Mouse (Mus musculus) inflammation-experienced regulatory T-cells, adult 6 months (primary cell): Measurements from ENCODE around the gene Znrf1. TPM values are rescaled to one million over a fixed set of nuclear protein-coding genes. Genes with fewer than 3 reads are reported as not detected.

Experiments used
- ATAC-seq: one replicate; pipeline ENCODE4 v1.8.0; 2017
- polyA plus RNA-seq, 3 experiments: library from polyadenylated mRNA; unstranded; fragments of 100-300 nt; shearing (Covaris generic); gene quantifications; one replicate each; pipeline ENCODE4 v1.2.1; 2017

Znrf1 gene
- polyA plus RNA-seq, 3 experiments from 2014 or later, result 12.4 to 58.2 (median 50.7) TPM

DNA sequence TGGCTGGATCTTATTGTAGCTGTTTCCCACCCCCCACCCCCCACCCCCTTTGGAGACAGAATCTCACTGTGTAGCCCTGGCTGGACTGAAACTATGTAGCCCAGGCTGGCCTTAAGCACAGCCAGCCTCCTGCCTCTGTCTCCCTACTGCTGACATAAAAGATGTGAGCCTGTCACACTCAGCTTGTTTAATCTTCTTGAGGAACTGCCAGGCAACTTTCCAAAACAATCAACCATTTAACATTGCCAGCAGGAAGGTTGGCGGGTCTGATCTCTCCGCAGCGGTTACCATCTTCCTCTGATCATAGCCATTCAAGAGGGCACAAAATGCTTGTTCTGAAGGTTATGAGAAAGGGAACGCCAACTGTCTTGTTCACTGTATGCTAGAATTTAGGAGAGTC is 2.4 kb upstream of the Znrf1 start:
- no peak for ATAC-seq

DNA sequence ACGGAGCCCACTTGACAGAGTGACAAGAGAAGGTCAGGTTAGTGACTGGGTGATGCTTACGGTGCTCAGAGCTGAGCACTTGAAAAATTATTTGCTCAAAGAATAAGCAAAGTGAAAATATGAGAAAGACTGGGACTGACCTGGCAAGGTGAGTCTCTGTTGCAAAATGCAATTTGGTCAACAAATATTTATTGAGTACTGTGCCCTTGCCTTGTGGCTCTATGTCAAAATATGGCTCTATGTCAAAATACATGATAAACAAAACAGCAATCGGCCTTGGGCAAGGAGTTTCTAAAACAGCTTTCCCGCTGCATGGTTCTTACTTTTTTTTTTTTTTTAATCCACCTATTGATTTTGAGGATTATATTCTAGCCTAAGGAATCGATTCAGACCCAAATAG is 406 bp upstream of the Znrf1 start:
- ATAC-seq, result no peak

DNA sequence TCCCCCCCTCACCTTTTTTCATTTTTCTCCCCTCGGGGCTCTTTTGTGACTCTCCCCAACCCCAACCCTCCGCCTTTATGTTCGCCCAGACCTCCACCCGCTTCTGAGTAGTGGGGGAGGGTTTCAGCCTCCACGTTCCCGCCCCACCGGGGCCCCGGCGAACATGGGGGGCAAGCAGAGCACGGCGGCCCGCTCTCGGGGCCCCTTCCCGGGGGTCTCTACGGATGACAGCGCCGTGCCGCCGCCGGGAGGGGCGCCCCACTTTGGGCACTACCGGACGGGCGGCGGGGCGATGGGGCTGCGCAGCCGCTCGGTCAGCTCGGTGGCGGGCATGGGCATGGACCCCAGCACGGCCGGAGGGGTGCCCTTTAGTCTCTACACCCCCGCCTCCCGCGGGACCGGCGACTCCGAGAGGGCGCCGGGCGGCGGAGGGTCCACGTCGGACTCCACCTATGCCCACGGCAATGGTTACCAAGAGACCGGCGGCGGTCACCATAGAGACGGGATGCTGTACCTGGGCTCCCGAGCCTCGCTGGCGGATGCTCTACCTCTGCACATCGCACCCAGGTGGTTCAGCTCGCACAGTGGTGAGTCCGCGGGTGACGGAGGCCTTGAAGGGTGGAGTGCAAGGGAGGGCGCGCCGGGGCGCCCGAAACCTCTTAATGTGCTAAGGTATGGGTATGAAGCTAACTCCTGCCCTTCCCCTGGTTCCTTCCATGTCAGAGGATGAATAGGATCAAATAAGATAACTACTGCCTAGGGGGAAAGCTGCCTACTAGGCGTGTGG is 1.3 kb downstream of the Znrf1 start:
- ATAC-seq, result peak; percentile 80

DNA sequence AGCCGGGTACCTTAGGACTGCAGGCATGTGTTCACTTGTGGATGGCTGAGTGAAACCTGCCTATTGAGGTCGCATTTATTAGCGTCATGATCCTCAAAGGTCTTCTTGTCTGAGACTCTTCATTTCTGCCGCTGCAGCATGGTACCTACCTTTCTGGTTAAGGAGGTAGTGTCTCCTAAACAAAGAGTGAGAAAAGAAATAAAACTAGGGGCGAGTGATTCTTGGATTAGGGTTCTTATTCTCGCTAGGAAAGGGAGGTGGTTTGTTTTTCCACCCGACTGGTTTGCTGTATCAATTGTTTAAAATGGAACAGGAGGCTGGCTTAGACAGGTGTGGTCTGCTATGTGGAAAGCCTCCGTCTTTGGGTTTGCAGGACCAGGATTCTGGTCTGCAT is 1.9 kb downstream of the Znrf1 start:
- ATAC-seq, result peak; percentile 15

DNA sequence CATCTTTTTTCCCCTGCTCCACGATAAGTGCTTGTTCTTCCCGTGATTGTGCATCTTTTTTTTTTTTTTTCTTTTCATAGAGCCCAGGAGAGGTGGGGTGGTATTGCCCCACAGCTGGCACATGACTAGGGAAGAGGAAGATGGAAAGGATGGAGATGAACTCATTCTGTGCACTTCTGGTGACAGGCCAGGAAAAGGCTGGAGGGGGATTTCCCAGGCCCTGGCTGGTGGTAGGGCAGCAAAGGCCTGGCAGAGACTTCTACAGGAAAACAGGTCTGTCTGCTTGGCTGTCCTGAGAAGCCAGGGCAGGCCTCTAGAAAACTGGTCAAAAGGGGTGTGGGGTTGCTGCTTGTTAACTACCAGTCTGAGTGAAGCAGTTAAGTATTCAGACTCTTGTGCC is 2.3 kb downstream of the Znrf1 start:
- no peak for ATAC-seq

DNA sequence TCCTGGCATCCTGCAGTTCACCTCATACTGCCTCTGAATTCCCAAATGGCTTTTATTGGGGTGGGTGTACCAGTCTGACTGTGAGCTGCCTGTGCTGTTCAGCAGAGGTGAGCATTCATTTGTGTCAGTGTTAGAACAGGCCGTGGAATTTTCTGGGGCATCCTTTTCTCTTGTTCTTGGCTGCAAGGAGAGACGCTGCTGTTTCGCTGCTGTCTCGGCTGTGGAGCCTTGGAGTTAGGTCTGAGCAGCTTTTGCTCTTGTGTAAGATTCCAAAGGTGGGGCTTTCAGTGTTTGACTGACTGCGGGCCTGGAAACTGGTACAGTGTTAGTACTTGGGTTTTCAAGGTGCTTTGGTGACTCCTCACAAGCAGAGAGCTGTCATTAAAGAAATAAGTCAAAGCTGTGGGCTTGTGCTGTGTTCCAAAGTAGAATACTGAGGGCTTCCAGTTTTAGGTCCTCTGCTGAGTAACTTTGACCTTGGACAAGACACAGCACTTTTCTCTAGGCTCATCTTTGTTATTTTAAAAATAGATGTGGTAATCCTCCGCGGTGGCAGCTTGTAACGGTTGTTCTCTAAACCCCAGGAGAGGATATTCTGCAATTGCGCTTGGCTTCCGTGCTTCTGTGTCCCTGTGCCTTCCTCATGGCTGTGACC is 3.7 kb downstream of the Znrf1 start:
- ATAC-seq, result no peak

DNA sequence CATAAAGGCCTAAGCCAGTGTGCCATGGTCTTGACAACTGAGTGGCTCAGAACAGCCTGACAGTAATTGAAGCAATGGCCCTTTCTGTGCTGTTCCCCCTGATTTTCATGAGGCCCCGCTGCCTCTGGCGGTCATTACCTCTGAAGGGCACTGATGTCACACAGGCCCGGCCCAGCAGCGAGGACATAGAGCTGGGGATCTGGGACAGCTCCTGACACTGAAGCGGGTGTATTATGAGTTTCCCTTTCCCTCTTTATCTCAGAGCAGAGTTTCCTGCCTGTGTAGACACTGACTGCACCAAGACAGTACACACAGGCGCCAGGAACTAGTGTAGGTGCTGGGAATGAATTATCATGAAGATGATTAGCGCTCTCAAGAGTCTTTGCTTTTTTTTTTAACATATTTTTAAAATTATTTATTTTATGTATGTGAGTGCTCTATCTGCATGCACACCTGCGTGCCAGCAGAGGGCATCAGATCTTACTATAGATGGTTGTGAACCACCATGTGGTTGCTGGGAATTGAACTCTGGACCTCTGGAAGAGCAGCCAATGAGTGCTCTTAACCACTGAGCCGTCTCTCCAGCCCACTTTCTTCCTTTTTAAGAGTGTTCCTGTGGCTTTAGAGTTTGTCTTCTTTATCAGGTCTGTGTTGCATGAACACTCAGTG is 7.9 kb downstream of the Znrf1 start:
- ATAC-seq, result no peak

DNA sequence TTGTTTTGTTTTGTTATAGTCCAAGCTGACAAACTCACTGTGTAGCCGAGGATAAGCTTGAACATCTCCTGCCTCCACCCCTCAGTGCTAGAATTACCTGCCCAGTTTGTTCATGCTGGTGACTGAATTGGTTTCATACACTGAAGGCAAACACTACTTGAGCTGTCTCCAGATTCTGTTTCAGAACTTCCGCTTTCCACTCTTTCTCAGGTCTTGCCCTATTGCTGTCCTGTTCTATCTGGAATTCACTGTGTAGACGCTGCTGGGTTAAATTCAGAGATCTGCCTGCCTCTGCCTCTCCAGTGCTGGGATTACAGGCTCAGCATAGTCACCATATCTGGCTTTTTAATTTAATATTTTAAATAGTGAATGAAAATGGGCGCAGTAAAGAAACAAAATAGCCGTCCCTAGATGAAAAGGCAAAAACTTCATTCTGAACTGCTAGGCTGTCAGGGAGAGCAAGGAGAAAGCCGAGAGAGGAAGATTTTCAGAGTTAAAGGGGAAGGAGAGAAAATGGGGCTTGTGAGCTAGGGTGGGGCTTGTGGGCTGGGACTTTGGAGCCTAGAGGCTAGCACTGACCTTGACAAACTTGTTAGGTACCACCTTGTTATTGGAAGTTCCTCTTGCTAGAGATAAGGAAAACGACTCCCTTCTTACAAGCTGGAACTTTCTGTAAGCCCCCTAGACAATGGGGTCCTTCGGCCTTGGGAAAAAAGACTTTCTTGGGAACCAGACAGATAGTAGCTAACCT is 9.7 kb downstream of the Znrf1 start:
- ATAC-seq, result no peak

DNA sequence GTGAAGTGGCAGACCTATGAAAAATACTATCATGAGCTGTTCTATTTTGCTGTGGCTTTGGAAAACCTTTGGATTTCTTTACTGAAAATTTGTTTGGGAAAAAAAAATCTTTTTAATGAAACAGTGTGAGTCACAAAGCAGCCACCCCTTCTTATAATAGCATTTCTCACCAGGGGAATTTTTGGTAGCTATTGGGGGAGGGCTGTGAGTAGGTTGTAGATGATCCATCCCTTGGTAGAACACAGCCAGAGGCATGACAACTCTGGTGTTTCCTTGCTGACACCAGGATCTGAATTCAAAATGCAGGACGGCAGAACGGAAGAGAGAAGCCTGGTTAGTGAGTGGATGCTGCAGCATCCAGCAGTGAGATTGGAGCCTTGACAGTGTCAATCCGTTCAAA is 11.2 kb downstream of the Znrf1 start:
- ATAC-seq, result no peak

DNA sequence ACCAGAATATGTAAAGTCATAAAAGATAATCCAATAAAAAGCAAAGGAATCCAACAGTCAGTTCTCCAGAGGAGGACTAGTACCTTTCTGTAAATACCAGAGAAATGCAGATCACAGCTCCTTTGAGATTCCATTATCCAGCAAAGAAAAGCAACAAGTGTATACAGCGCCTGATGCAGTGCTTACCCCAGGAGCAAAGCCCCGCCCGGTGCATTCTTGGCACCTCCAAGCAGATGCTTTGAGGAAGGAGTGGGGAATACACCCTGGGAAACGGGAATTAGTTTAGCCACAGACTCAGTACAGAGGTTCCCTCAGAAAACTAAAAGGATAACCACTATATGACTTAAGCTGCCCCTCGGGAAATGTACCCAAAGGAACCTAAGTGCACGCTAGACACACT is 12.3 kb downstream of the Znrf1 start:
- ATAC-seq, result no peak

DNA sequence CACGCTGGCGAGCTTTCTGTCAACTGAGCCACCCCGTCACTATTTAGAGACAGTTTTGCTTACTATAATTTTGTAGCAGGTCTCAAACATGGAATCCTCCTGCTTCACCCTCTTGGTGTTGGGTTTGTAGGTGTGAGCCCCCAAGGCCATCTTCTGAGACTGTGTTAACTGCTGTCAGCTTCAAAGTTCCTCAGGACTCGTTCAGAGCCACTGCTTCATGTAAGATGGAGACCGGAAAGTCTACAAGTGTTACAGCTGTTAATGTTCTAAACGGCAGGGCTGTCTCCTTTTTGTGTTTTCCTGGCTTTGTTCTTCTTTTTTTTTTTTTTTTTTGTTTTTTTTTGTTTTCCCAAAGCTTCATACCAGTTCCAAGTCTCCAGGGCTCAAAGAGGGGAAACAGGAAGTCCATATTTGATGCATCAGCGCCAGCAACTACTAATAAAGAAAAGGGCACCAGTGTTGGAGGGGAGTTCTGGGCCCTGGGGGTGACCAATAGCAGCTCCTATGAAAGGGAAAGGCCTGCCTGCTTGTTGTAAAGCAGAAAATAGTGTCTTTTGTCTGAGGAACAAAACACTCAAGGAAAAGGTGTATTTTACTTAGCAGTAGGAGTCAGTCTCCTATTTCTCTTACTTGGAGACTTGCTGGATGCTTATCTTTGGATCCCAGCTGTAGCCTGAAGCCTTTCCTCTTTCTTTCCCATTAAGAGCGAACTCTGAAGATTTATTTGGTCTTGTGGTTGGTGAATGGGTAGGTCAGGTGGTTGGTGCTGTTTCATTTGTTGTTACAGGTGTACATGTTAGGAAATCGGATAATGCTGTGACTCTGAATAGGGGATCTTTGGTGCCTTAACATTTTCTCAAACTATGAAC is 14.3 kb downstream of the Znrf1 start:
- peak; percentile 36 for ATAC-seq

DNA sequence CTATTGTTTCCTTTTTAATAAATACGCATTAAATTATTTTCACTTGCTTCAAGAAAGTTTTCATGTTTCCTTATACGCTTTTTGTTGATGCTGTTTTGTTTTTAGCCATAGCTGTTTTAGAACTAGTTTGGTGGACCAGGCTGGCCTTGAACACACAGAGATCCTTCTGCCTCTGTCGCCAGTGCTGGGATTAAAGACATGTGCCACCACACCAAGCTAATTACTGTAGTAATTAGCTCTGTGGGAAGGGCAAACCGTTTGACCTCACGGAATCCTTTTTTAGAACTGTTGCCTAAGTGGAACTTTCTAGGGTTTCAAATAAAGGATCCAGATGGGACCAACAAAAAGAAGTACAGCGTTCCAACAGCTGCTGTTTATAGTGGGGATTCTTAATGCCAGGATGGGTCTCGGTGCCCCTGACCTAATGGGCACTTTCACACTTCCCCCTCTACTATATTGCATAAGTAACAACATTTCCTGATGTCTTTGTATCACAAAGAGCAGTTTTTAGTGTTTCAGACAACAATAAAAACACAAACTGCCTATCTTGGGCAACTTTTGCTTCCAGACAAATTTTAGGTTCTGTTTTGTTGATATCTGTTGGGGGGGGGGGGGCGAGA is 15.7 kb downstream of the Znrf1 start:
- no peak for ATAC-seq

DNA sequence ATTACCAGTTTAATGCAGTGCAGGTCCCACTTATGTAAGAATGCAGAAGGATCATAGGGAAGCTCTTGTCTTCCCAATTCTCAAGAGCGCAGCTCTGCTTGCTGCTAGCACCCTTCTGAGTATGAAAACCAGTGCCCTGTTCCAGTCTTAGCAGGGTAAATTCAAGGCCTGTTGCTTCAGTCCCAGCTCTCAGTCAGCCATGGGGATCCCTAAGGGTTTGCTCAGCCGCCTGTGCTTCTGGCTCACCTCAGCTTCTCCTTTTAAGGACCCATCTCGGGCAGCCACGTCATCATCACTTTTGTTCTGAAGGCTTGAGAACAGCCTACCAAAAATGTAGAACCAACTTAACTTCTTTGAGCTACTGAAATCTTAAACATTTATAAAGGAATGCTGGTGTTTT is 25.9 kb downstream of the Znrf1 start:
- ATAC-seq, result peak; percentile 22

DNA sequence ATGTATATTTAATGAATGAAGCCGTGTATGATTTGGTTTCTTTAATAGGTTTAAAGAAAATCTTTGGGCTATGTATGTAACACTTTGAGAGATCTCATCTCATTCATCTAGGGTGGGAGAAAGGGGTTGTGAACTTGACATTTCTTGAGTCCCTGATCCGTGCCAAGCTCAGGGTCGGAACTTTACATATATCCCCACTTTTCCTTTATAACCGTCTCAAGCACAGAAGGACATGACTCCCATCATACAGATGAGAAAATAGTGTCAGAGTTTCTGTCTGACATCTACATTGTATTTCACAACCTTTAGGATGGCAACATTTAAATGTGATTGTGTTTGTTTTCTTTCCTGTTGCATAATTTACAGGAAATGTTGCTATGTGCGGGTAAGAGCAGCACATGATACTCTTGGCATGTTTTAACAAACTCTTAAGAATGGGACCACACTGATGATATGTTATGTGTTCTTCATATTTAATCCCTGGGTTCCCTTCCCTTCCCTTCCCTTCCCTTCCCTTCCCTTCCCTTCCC is 26.4 kb downstream of the Znrf1 start:
- peak; percentile 24 for ATAC-seq

DNA sequence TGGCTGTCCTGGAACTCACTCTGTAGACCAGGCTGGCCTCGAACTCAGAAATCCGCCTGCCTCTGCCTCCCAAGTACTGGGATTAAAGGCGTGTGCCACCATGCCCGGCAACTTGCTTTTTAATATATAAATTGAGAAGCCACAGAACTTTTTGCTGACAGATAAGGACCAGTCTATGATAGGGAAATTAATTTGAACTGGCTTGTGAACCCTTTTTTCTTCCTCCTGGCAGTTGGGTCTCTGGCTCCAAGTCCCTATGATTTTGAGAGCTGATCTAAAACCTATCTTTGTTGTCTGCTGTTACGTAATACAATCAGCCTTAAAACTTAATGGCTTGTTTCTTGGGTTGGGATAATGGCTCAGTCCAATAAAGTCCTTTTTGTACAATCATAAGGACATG is 27.2 kb downstream of the Znrf1 start:
- no peak for ATAC-seq

DNA sequence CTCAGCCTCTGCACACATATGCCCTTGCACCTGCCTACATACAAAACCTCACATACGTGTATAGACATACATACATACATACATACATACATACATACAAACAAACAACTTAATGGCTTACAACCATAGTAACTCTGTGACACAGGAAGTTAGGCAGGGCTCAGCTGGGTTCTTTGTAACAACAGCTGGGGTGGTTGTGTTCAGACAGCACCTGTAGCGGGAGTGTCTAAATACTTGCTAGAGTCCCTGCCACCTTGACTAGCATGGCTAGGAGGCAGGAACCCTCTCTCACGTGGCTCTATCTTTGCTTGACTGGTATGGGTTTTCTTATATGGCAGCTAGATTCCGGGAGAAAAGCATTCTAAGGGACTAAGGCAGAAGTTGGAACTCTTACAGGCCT is 27.8 kb downstream of the Znrf1 start:
- peak; percentile 68 for ATAC-seq

DNA sequence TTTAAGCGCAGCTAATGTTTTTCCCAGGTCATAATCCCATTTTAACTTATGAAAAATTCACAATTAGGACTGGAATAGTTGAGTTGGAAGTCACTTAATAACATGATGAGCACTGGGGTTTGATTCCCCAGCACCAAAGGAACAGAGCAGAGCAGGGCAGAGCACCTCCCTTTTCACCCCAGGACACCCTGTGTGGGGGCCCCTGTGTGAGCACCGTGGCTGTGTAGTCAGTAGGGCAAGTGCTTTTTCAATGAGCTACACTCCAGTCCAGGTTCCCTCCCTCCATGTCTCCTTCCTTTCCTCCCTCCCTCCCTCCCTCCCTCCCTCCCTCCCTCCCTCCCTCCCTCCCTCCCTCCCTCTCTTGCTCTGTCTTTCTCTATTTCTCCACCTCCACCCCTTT is 28.2 kb downstream of the Znrf1 start:
- ATAC-seq, result peak; percentile 15

DNA sequence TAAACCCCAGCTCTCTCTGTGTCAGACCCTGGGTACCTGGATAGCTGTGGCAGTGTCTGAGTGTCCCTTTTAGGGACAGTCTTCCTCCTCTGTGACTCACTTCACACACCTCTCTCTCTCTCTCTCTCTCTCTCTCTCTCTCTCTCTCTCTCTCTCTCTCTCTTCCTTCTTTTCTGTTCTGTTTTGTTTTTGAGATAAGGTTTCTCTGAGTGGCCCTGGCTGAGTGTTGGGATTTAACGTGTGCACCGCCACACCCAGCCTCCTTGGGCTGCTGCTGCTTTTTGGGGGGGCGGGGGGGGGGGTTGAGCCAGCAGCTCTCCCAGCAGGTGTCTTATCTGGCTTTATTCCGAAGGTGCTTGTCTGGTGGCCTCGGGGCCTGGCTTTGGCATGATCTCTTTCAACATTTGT is 29.9 kb downstream of the Znrf1 start:
- ATAC-seq, result no peak

DNA sequence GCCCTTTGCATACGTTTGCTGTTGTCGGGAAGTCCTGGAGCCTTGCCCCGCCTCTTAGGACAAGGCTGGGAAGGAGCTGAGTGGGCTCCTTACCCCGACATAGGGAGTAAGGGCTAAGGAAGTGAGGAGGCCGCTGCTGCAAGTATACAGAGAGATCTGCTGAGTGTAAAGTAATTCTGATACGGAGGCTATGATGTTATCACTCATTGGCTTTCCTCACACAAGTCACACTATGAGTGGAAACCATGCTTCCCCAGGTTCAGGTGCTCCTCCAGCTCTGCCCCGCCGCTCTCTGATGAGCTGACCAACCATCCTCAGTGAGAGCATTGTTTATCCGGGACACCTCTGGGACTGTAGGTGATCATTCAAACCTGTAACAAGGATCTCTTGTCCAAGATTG is 30.4 kb downstream of the Znrf1 start:
- peak; percentile 22 for ATAC-seq

DNA sequence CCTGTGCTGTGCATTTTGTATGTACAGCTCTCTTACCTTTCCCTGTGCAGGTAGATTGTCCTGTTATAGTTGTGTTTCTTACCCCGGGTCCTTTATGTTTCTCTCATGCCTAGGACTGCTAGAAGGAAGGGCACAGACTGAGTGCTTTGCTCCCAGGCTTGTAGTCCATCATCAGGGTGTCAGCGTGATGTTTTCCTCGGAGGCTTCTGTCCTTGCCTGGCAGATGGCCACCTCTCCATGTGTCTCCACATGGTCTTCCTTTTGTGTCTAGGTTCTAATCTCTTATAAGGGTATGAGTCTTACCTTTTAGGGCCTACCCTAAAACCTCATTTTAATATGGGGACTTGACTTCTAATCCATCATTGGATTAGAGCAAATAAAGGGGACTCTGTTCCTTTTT is 31.7 kb downstream of the Znrf1 start:
- ATAC-seq, result no peak

DNA sequence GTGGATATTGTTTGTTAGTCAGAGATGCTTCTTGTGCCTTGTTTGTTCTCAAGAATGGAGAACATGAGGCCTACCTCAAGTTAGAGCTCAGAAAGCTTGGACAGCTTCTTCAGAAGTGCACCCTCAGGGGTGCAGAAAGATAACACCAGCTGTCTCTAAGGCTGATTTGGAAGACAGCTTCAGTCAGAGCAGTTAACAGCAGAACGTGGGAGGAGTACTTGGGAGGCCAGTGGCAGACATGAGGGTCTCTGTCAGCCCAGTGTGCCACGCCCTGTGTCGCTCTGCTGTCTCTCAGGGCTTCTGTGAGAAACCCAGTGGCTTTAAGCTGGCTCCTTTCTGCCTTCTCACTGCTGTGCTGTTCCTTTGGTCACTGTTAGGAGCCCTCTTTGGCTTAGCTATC is 32.1 kb downstream of the Znrf1 start:
- ATAC-seq, result no peak
